Mouse (Mus musculus) testis, postnatal 14 days (tissue): ENCODE measurements at regions not wholly inside any gene's neighbourhood (a gene's known extent, or its start where the extent isn't known, plus 50 kb on each side); places are given as distances from the start of the nearest gene placed in this dataset.
"Not testable (repeated sequence)": the region's sequence is repeated elsewhere in the genome, so short reads cannot be mapped to it uniquely, and the experiment has no call there.

Source experiments
- DNase-seq: peaks from one replicate; pipeline ENCODE4 v3.0.0; 2021; ENCODE audit warnings: low spot score

DNA sequence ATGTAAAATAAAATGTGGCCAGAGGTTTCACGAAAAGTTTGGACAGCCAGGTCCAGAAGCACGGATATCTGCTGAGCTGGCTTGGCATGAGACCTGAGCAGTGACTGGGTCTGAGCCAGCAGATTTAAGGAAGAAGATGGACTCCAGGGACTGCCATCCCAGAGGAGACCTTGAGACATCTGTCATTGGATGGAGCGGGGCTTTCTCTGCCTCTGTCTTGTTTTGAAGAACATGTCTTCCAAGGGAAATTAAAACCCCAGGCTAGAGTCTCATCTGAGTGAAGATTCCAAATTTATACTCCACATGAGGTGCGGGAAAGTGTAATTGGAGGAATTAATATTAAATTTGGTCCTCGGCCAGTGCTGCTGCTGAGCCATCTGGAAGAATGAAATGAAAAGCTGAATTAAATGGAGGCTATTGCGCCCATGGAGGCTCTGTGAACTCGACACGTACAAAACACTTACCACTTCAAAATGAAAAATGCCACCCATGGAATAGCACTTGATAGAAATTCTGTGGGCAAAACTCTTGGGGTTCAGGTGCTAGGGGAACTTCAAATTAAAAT lies 129.8 kb upstream of the Adcy2 start:
- DNase-seq = no peak

DNA sequence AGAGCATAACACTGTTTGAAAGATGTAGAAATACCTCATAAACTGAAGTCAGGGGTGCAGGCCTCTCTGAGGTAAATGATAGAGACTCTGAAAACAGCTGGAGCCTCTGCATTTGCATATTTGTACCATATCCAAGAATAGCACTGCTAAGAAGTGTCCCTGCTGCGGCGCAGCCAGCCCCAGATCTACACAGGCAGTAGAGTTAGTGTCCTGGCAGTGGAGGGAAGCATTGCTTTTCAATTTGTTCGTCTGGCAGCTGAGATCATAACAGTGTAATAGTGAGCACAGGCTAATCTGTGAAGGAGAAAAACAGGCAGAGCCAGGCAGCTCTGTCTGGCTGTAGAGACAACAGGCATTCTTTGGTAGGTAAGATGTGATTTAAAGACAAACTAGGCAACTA lies 128.2 kb upstream of the Adcy2 start:
- DNase-seq = no peak

DNA sequence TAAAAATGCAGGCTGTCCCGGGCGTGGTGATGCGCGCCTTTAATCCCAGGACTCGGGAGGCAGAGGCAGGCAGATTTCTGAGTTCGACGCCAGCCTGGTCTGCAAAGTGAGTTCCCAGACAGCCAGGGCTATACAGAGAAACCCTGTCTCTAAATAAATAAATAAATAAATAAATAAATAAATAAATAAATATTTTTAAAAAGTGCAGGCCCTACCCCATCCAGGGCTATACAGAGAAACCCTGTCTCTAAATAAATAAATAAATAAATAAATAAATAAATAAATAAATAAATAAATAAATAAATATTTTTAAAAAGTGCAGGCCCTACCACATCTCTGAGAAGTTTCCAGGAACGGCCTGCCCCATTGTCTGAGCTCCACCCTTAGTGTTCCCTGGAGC lies 119.4 kb upstream of the Adcy2 start:
- DNase-seq = not testable (repeated sequence)

DNA sequence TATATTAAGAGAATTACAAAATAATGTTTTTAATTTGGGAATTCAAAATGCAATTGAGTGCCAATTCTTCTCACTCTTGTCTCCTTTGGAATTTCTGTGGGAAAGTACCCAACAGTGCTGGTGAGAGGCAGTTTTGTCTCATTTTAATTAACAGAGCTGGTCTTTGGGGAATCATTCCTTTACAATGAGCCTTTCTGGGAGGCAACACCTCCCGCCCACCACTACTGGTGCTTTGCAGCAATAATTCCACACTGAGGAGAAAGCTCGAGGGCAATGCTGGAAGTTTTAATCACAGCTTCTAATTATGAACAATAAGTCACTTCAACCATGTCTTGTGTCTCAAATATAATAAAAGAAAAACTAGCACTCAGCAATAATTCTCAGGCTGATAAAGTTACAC lies 109.8 kb upstream of the Adcy2 start:
- no peak for DNase-seq

DNA sequence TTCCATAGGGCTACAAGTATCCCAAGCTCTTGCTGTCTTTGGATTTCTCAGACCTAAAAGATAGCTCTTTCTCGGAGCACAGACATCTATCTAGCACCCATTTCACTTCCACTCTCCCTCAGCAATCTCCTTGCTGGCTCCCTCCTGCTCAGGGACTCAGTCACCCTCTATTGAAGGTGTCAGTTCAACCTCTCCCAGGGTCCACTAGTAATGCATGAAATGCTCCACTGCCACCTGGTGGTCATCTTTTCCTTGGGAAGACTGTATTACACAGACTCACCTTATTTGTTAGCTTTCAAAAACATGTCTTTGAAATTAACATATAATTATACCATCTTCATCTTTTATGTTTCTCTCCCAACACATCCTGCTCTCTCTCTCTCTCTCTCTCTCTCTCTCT lies 87.3 kb upstream of the Adcy2 start:
- peak; percentile 7 for DNase-seq

DNA sequence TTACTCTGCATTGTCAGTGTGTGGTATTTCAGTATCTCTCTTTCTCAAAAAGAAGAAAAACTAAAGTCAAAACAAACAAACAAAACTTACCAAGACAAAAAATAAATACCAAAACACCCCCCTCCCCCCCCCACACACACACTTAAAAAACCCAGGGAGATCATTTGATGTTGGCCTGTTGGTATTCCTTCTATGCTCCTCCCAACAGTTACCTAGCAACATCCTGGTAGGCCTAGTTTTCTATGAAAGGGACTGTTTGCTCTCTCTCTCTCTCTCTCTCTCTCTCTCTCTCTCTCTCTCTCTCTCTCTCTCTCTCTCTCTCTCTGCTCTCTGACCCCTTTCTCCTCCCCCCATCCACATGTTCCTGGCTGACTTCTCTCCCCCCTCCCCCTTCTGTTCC lies 71.0 kb upstream of the Adcy2 start:
- no peak for DNase-seq

DNA sequence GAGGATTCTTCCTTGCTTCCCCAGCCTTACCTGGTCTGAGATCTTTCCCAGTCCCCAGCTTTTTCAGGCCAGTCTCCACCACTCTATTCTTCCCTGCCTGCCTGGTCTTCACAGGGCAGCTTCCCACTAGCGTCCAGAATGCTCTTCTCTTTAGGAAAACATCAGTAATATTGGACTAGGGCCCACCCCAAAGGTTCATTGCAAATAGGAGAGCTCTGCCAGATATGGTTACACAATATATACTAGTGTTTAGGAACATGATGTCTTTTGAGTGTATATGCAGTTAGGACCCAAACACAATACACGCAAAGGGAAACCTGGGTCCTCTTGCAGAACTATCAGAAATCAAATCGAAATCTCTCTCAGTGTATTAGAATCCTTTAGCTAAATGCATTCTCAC lies 70.5 kb upstream of the Adcy2 start:
- DNase-seq = no peak

DNA sequence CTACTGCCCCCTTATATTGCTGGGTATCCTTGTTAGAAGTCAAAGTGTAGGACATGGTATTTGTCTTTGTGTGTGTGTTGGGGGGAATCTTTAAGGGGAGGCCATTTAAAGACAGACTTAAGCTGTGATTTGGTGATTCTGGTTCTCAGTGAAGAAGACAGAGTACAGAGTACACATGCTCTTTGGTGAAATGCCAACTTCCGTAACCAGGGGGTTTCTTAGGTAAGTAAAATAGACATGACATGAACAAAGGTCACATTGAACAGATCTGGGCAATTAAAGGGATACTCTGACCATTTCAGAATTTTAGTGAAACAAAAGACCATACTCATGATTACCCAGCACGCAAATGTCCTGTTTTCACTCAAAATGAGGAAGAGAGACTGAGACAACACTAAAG lies 67.3 kb upstream of the Adcy2 start:
- no peak for DNase-seq

DNA sequence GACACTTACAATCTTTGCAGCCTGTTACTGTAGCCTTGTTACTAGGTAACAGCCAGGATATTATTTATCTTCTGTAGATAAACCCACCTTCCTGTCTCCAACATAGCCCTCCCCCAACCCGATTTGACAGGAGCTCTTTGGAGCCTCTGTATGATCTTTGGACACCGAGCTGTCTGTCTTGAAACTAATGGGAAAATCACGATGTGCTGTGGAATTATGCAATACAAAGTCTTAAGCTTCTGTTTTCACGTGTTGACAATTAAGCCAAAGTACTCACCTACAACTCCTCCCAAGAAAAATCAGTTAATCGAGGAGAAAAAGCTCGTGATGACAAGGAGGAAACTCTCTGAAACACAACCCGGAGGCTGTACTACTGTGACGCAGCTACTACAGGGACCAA lies 65.9 kb upstream of the Adcy2 start:
- DNase-seq = no peak

DNA sequence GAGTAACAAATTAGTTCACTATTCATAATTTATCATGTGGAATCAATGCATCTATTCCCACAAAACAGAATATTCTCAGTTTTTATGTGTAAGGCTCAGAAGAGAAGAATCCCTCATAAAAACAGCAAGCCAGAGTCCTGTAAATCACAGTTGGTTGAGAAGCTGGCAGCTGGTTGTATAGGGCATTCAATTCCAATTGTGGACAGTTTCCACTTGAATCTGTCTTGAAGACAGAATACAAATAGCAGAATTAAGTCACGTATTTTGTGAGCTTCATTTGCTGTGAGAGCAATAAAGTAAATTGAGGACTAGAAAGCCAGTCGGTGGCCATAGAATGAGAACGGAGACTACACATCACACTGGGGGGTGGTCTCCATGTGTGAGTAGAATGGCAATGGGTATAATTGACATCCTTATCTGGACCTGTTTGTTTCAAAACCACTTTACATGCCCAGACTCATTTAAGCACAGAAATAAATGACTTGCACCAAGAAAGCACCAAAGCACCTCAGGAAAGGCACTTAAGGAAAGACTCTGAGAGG lies 63.4 kb upstream of the Adcy2 start:
- no peak for DNase-seq

DNA sequence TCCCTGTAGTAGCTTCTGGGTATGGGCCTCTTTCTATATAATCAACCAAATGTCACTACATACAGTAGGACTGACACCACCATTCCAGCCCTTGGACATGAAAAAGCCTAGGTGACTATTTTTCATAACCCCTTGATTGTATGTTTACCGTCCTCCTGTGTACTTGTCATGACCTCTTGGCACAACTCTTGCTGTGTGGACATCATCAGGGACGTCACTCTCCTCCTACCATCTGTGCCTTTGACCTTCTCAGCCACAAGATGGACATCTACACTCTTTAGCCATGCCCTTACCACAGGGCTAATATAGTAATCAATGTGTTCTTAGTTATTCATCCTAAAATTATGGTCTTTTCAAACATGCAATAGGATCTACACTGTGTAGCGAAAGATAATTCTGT lies 62.1 kb upstream of the Adcy2 start:
- DNase-seq = no peak
